Mouse (Mus musculus) lung, postnatal 0 days (tissue): ENCODE data around the gene Ergic2.

Experiments used
- CTCF ChIP-seq: IDR thresholded peaks from 2 replicates; pipeline ENCODE4 v1.5.1; 2016; ENCODE audit warnings: antibody characterized with exemption, mild to moderate bottlenecking
- EP300 ChIP-seq: IDR thresholded peaks from 2 replicates; pipeline ENCODE4 v1.6.1; 2016; ENCODE audit warnings: antibody characterized with exemption, mild to moderate bottlenecking, control low read depth

DNA sequence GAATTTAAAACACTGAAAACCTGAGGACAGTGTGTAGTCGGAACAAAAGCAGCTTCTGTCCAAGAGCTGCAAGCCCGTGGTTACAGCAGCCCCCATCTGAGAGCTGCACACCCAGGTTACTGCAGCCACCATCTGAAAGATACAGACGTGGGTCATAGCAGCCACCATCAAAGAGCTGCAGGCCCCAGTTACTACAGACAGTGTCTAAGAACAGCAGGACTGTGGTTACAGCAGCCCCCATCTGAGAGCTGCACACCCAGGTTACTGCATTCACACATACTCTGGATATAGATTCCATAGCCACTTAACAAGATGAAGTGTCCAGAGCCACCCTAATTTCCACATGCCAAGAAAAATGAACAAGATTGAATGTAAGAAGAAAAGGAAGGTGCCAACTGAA is 15.4 kb upstream of the Ergic2 start:
- TF ChIP-seq EP300 (no peak), CTCF (no peak)
